Mouse (Mus musculus) embryonic facial prominence, embryonic 12.5 days (tissue): ENCODE measurements around the gene Klhdc8b. TPM values are rescaled to one million over a fixed set of nuclear protein-coding genes. Genes with fewer than 3 reads are reported as not detected.

Experiments
- ATAC-seq: fragments of 200-750 bp; cut with Nextera tagmentation; 2 replicates; pipeline ENCODE4 v1.8.0; 2017; ENCODE audit not compliant: insufficient number of reproducible peaks, insufficient read depth, low FRiP score, low TSS enrichment
- H3K27ac ChIP-seq: fragments of 300-500 bp; sonication (generic); 2 replicates; pipeline ENCODE4 v1.5.1; 2016; ENCODE audit warnings: mild to moderate bottlenecking
- H3K27me3 ChIP-seq: fragments of 300-500 bp; sonication (generic); 2 replicates; pipeline ENCODE4 v1.6.1; 2016; ENCODE audit warnings: mild to moderate bottlenecking, moderate library complexity
- H3K36me3 ChIP-seq: fragments of 300-500 bp; sonication (generic); 2 replicates; pipeline ENCODE4 v1.6.1; 2016; ENCODE audit warnings: mild to moderate bottlenecking
- H3K4me1 ChIP-seq: fragments of 300-500 bp; sonication (generic); 2 replicates; pipeline ENCODE4 v1.6.1; 2016
- H3K4me2 ChIP-seq: fragments of 300-500 bp; sonication (generic); replicated peaks from 2 replicates; pipeline ENCODE4 v1.6.1; 2016; ENCODE audit warnings: mild to moderate bottlenecking, moderate library complexity
- H3K4me3 ChIP-seq: fragments of 300-500 bp; sonication (generic); 2 replicates; pipeline ENCODE4 v1.5.1; 2016; ENCODE audit warnings: mild to moderate bottlenecking
- H3K9ac ChIP-seq: fragments of 300-500 bp; sonication (generic); 2 replicates; pipeline ENCODE4 v1.6.1; 2016; ENCODE audit warnings: mild to moderate bottlenecking, moderate library complexity
- H3K9me3 ChIP-seq: fragments of 300-500 bp; sonication (generic); 2 replicates; pipeline ENCODE4 v1.6.1; 2016; ENCODE audit warnings: mild to moderate bottlenecking, moderate library complexity
- WGBS: fragments of 180-500 bp; shearing (Covaris S2); methylation state at CpG from one replicate; pipeline ENCODE4 v1.1.7; 2016; 5-methylcytosine and 5-hydroxymethylcytosine counted together
- polyA plus RNA-seq: library from polyadenylated mRNA; unstranded; fragments of >200 nt; fragmentation: Nextera tagmentation; extraction: Ambion mirVana; gene quantifications from 2 replicates; pipeline ENCODE4 v1.2.1, GENCODE M21; 2016

Gene Klhdc8b
- polyA plus RNA-seq, 1 experiment from 2014 or later: 44.5 TPM

DNA sequence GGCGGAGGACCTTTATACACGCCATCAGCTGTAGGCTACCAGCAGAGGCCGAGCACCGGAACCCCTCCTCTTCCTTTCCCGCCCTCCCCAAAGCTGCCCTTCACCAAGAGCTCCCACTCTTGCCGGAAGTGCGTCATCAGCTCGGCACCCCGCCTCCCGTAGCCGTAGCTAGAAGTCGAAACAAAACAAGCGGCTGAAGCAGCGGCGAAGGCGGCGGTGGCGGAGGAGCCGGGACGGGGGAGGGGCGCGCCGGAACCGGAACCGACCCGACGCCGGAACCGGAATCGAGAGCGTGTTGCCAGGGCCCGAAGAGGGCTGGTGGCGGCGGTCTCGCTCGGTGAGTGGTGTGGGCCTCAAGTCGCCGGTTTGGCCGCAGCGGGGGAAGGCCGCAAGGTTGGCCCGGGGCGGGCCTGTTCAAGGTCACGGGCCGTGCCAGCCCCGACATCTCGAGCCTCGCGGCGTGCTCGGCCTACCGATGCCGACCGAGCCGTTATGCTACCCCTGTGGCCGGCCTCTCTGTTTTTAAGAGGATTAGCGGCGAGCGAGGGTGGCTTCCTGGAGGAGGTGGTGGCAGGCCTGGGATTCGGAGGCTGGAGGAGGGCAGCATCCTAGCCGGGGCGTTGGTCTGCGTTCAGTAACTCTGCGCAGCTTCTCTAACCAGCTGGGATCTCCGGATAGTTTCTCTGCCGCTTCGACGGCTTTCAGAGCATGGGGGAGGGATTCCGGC, 29.3 kb upstream of the Klhdc8b start, which contains the start of gene Usp19:
Usp19 (plus strand) TSS at position 44 of the 727 bp plus-strand sequence.
- H3K36me3 ChIP-seq: peaks cover 80% of the 10 kb centered on the region
- H3K4me1 ChIP-seq: peaks cover 14% of the 10 kb centered on the region
- peak within 1 kb of the TSS; percentile 97 for H3K9ac ChIP-seq
- H3K4me3 ChIP-seq: peak within 1 kb of the TSS; percentile 95
- peak; percentile 90 for ATAC-seq
- no peaks in the 10 kb centered on the region for H3K27me3 ChIP-seq
- H3K4me2 ChIP-seq: peak within 1 kb of the TSS; percentile 93
- H3K9me3 ChIP-seq: no peaks in the 10 kb centered on the region
- H3K27ac ChIP-seq: peak within 1 kb of the TSS; percentile 96
- WGBS: under 1% methylated on average over 67 of the region's 69 CpGs

DNA sequence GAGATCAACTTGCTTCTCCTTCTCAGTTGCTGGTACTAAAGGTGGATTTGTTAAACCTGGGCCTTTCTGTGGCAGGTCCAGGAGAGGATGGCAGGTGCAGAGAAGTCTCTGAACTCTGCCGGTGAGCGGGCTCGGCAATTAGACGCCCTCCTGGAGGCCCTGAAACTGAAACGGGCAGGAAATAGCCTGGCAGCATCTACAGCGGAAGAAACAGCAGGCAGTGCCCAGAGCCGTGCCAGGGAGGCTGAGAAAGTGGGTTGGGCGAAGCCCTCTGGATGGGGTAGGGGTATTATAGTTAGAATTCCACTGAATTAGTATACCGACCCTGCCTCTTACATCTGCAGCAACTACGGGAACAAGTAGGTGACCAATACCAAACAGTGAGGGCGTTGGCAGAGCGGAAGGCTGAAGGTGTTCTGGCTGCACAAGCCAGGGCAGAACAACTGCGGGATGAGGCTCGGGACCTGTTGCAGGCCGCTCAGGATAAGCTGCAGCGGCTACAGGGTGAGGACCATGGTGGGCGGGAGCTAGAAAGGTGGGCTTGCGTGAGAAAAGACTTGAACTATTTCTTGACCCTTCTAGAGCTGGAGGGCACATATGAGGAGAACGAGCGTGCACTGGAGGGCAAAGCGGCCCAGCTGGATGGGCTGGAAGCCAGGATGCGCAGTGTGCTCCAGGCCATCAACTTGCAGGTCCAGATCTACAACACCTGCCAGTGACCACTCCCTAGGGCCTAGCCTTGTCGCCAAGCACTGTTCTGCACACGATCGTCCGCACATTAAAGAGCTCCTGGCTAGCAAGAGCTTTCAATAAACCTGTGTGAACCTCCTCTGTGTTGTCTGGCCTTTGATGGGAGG, 28.5 kb upstream of the Klhdc8b start:
- Histone ChIP-seq H3K36me3 (peaks cover 81% of the 10 kb centered on the region), H3K4me3 (peak overlapping the region; percentile 95), H3K4me2 (peak overlapping the region; percentile 93), H3K4me1 (peaks cover 14% of the 10 kb centered on the region), H3K27ac (peak overlapping the region; percentile 96), H3K9ac (peak overlapping the region; percentile 97), H3K27me3 (no peaks in the 10 kb centered on the region), H3K9me3 (no peaks in the 10 kb centered on the region)
- no peak for ATAC-seq
- WGBS: 67% methylated on average over 26 of the region's 26 CpGs

DNA sequence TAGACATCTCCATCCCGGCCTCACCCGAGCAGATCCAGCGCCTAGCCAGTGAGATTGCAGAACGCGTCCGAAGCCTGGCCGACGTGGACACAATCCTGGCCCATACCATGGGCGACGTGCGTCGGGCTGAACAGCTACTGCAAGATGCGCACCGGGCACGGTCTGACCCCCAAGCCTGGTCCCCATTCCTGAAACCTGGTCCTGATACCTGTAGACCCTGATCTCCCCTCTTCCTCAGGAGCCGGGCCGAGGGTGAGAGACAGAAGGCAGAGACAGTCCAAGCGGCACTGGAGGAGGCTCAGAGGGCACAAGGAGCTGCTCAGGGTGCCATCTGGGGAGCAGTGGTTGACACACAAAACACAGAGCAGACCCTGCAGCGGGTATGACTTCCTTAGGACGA, 27.8 kb upstream of the Klhdc8b start:
- Histone ChIP-seq H3K27ac (0 out of 2 replicates have a peak overlapping the region, but pooled peaks have one; percentile 96), H3K27me3 (no peaks in the 10 kb centered on the region), H3K4me3 (no peak overlapping the region), H3K9ac (no peak overlapping the region), H3K9me3 (no peaks in the 10 kb centered on the region), H3K4me2 (no peak overlapping the region), H3K36me3 (peaks cover 79% of the 10 kb centered on the region), H3K4me1 (peaks cover 14% of the 10 kb centered on the region)
- 95% methylated on average over 20 of the region's 20 CpGs for WGBS
- ATAC-seq: no peak

DNA sequence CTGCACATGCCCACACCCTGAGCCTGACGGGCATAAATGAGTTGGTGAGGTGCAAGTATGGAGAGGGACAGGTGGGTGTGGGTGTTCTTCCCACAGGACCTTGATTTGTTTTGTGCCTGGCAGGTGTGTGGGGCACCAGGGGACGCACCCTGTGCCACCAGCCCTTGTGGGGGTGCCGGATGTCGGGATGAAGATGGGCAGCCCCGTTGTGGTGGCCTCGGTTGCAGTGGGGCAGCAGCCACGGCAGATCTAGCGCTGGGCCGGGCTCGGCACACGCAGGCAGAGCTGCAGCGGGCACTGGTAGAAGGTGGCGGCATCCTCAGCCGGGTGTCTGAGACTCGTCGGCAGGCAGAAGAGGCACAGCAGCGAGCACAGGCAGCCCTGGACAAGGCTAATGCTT, 27.0 kb upstream of the Klhdc8b start:
- WGBS: 94% methylated on average over 17 of the region's 17 CpGs
- Histone ChIP-seq H3K4me2 (no peak overlapping the region), H3K27ac (no peak overlapping the region), H3K27me3 (no peaks in the 10 kb centered on the region), H3K36me3 (peaks cover 79% of the 10 kb centered on the region), H3K9me3 (no peaks in the 10 kb centered on the region), H3K4me1 (peaks cover 14% of the 10 kb centered on the region), H3K4me3 (no peak overlapping the region), H3K9ac (no peak overlapping the region)
- ATAC-seq: no peak

DNA sequence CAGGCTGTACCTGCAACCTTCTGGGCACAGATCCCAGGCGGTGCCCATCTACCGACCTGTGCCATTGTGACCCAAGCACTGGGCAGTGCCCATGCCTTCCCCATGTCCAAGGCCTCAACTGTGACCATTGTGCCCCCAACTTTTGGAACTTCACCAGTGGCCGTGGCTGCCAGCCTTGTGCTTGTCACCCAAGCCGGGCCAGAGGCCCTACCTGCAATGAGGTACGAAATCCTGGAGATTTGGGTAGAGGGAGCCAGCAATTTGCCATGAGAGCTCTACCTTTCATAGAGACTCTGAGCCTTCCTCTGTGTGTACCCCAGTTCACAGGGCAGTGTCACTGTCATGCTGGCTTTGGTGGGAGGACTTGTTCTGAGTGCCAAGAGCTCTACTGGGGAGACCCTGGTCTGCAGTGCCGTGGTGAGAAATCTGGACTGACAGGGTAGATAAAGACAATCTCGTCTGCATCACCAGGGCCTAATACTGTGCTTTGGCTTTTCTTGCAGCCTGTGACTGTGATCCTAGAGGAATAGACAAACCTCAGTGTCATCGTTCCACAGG, 25.7 kb upstream of the Klhdc8b start:
- no peak overlapping the region for H3K27ac ChIP-seq
- no peak for ATAC-seq
- no peaks in the 10 kb centered on the region for H3K9me3 ChIP-seq
- H3K9ac ChIP-seq: no peak overlapping the region
- H3K27me3 ChIP-seq: no peaks in the 10 kb centered on the region
- 90% methylated on average over 8 of the region's 8 CpGs for WGBS
- H3K36me3 ChIP-seq: peaks cover 79% of the 10 kb centered on the region
- no peak overlapping the region for H3K4me3 ChIP-seq
- H3K4me2 ChIP-seq: no peak overlapping the region
- H3K4me1 ChIP-seq: peaks cover 9% of the 10 kb centered on the region

DNA sequence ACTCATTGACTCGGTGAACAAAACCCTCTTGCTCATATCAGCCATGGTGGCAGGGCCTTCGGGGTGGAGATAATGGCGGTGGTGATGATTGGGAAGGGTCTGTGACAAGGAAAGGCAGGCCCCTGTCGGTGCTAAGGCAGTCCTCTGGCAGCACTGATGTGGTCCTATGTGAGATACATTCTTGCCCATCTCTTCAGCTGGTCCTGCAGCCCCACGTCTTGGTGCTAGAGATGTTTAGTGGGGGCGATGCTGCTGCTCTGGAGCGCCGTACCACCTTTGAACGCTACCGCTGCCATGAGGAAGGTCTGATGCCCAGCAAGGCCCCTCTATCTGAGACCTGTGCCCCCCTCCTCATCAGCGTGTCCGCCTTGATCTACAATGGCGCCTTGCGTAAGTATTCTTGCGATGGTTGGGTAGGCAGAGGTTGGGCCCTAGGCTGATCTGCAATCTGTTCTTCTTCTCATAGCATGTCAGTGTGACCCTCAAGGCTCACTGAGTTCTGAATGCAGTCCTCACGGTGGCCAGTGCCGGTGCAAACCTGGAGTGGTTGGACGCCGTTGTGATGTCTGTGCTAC, 24.0 kb upstream of the Klhdc8b start:
- no peak for ATAC-seq
- WGBS: 94% methylated on average over 19 of the region's 19 CpGs
- Histone ChIP-seq H3K4me1 (peaks cover 13% of the 10 kb centered on the region), H3K36me3 (peaks cover 87% of the 10 kb centered on the region), H3K9me3 (no peaks in the 10 kb centered on the region), H3K9ac (no peak overlapping the region), H3K4me2 (no peak overlapping the region), H3K4me3 (no peak overlapping the region), H3K27ac (no peak overlapping the region), H3K27me3 (no peaks in the 10 kb centered on the region)

DNA sequence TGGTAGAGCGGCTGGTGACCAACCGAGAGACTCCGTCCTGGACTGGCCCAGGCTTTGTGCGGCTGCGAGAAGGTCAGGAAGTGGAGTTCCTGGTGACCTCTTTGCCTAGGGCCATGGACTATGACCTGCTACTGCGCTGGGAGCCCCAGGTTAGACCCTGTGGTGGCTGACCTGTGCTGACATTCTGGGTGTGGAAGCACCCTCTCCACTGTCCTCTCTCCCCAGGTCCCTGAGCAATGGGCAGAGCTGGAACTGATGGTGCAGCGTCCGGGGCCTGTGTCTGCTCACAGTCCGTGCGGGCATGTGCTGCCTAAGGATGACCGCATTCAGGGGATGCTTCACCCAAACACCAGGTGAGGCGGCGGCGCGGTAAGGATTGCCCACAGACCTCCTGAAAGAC, 22.6 kb upstream of the Klhdc8b start:
- H3K4me3 ChIP-seq: no peak overlapping the region
- H3K36me3 ChIP-seq: peaks cover 78% of the 10 kb centered on the region
- H3K9me3 ChIP-seq: no peaks in the 10 kb centered on the region
- no peak overlapping the region for H3K9ac ChIP-seq
- H3K27me3 ChIP-seq: 0 out of 2 replicates have a peak, but pooled peaks cover 2% of the 10 kb centered on the region
- H3K27ac ChIP-seq: no peak overlapping the region
- WGBS: 93% methylated on average over 15 of the region's 15 CpGs
- peaks cover 19% of the 10 kb centered on the region for H3K4me1 ChIP-seq
- no peak for ATAC-seq
- no peak overlapping the region for H3K4me2 ChIP-seq

DNA sequence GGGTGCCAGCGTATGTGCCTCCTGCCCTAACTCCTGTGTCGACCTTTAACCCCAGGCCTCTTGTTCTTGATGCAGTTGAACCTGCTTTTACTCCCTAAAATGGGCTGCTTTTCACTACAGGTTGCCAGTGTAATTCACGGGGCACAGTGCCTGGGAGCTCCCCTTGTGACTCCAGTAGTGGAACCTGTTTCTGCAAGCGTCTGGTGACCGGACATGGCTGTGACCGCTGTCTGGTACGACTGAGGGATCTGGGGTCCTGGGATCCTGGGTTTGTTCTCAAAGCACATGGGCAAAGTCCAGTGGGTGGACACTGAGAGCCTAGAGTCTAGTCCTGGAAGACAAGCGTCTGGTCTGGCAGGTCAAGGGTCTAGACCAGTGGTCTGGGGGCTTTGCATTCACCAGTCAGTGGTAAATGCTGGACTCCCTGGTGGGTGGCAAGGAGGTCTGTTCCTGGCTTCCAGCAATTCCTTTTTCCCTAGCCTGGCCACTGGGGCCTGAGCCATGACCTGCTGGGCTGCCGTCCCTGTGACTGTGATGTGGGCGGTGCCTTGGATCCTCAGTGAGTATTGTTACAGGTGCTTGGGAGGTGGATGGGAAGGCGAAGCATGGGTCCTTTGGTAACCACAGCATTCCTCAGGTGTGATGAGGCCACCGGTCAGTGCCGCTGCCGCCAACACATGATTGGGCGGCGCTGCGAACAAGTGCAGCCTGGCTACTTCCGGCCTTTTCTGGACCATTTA, 21.8 kb upstream of the Klhdc8b start:
- H3K4me1 ChIP-seq: peaks cover 21% of the 10 kb centered on the region
- ATAC-seq: no peak
- no peak overlapping the region for H3K4me3 ChIP-seq
- no peak overlapping the region for H3K9ac ChIP-seq
- WGBS: 92% methylated on average over 18 of the region's 18 CpGs
- H3K4me2 ChIP-seq: no peak overlapping the region
- no peaks in the 10 kb centered on the region for H3K9me3 ChIP-seq
- no peak overlapping the region for H3K27ac ChIP-seq
- H3K36me3 ChIP-seq: peaks cover 70% of the 10 kb centered on the region
- H3K27me3 ChIP-seq: 0 out of 2 replicates have a peak, but pooled peaks cover 2% of the 10 kb centered on the region

DNA sequence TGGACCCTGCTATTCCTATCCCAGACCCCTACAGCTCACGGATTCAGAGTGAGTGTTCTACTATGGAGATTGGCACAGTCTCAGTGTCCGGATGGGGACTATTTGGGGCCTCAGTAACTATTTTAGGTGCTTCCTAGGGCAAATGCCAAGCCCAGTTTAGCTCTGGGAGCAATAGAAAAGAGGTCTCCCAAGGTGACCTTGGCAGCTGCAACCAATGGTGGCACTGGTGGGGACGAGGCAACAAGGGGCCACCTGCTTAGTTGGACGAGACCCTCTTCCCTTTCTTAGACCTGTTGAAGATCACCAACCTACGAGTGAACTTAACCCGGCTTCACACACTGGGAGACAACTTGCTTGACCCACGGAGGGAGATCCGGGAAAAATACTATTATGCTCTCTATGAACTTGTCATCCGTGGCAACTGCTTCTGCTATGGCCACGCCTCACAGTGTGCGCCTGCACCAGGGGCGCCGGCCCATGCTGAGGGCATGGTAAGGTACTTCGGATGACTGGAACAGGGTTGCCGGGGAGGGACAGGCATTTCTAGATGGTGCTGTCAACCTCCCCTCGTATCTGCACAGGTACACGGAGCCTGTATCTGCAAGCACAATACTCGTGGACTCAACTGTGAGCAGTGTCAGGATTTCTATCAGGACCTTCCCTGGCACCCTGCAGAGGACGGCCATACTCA, 20.3 kb upstream of the Klhdc8b start:
- Histone ChIP-seq H3K4me3 (no peak overlapping the region), H3K36me3 (peaks cover 55% of the 10 kb centered on the region), H3K27me3 (0 out of 2 replicates have a peak, but pooled peaks cover 2% of the 10 kb centered on the region), H3K27ac (no peak overlapping the region), H3K4me2 (no peak overlapping the region), H3K4me1 (peaks cover 21% of the 10 kb centered on the region), H3K9me3 (no peaks in the 10 kb centered on the region), H3K9ac (no peak overlapping the region)
- 92% methylated on average over 19 of the region's 19 CpGs for WGBS
- no peak for ATAC-seq

DNA sequence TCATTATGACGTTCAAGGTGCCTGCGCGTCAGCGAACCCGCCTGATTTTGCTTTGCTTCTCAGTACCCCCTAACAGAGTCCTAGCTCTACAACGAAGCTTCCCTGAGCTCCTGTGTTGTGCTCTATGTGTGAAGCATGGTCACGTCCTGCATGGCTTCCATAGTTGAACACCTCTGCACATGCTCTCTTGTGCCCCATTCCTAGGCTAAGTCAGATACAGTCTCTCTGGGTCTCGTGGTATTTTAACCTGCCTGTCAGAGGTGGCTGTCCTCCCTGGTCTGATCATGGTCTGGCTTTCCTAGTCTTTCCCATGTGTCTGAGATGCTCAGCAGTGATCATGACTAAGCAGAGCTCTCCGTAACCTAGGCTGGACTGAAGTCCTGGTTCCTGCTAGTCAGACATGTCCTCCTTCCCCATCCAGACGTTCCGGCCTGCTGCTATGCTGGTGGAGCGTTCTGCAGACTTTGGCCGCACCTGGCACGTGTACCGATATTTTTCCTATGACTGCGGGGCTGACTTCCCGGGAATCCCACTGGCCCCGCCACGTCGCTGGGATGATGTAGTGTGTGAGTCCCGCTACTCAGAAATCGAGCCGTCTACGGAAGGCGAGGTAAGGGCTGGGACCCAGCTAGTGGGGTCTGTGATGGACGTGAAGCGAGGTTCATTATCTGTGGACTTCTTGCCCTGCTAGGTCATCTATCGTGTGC, 19.6 kb upstream of the Klhdc8b start:
- Histone ChIP-seq H3K4me3 (peak overlapping the region; percentile 56), H3K4me1 (peaks cover 21% of the 10 kb centered on the region), H3K9me3 (no peaks in the 10 kb centered on the region), H3K27me3 (0 out of 2 replicates have a peak, but pooled peaks cover 2% of the 10 kb centered on the region), H3K27ac (no peak overlapping the region), H3K4me2 (peak overlapping the region; percentile 87), H3K36me3 (peaks cover 48% of the 10 kb centered on the region), H3K9ac (peak overlapping the region; percentile 70; the same call in 1 of the 2 replicates)
- no peak for ATAC-seq
- WGBS: 92% methylated on average over 28 of the region's 28 CpGs
